ENCODE assay signal across 27 mouse cellular contexts in the genomic region with DNA sequence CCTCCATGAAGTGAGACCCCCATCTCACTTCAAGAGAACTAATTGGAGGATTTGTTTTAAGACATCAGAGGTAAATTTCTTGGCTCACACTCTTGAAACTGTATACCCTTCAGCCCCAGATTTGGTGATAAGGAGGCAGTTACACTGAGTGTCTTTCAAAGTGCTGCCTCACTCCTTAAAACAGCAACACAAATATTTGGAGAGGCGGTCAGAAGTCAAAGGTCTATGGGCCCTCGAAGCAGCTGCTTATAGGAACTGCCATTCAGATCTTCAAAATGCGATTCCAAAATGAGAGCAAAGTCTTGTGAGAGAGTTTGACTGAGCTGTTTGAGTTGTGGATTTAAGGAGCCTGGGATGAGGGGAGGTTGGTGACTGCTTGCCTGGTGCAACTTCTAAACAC.
A peak's percentile ranks its signal among the peaks of the same experiment; 100 is the strongest.
DNase-seq lines count a peak whose midpoint lies in the region; ATAC-seq and TF ChIP-seq lines count a peak whose summit lies in the region.
"Had no signal": no experiment of that assay in that cellular context is flagged by ENCODE, and none has a peak within 500 bp of the region (broad histone marks: within the 10 kb centered on the region; RNA-seq: fewer than 3 reads in every experiment).

No protein-coding gene starts in this region.

- H3K4me1 ChIP-seq in kidney, embryonic 14.5 days (ENCODE audit: control insufficient read depth, insufficient read depth, low read length): no peaks in the 10 kb centered on the region; the same call in 1 of the 2 replicates
- H3K4me1 ChIP-seq in lung, embryonic 14.5 days (ENCODE audit: insufficient read depth): peaks cover 14% of the 10 kb centered on the region
- peaks cover 6% of the 10 kb centered on the region; the same call in 1 of the 2 replicates for H3K4me1 ChIP-seq in embryonic facial prominence, embryonic 14.5 days (ENCODE audit: control insufficient read depth, insufficient read depth, low read length)
- H3K4me1 ChIP-seq: forebrain, embryonic 12.5 days; heart, embryonic 15.5 days; midbrain, embryonic 10.5 days; midbrain, embryonic 15.5 days; neural tube, embryonic 15.5 days had no signal

- ATAC-seq in kidney, embryonic 14.5 days (ENCODE audit: low FRiP score, low TSS enrichment): peak; percentile 52
- peak; percentile 80; the same call in 1 of the 2 replicates for ATAC-seq in lung, embryonic 14.5 days (ENCODE audit: insufficient read depth)
- ATAC-seq in embryonic facial prominence, embryonic 14.5 days (ENCODE audit: low read depth): no peak
- ATAC-seq: CD4-positive, CD25-positive, alpha-beta regulatory T cell, adult 4 months; intestine, embryonic 15.5 days; midbrain, embryonic 15.5 days had no signal

- WGBS in kidney, embryonic 14.5 days: 17% methylated on average over 3 of the region's 3 CpGs
- 10% methylated on average over 3 of the region's 3 CpGs for WGBS in lung, embryonic 14.5 days
- 51% methylated on average over 3 of the region's 3 CpGs for WGBS in embryonic facial prominence, embryonic 14.5 days

- H3K27me3 ChIP-seq in kidney, embryonic 14.5 days (ENCODE audit: control insufficient read depth, insufficient read depth, low read length): no peaks in the 10 kb centered on the region
- no peaks in the 10 kb centered on the region for H3K27me3 ChIP-seq in lung, embryonic 14.5 days (ENCODE audit: insufficient read depth, low read length)
- H3K27me3 ChIP-seq in embryonic facial prominence, embryonic 14.5 days (replicated peaks; ENCODE audit: control insufficient read depth, insufficient read depth, low read length): no peaks in the 10 kb centered on the region
- H3K27me3 ChIP-seq: embryonic facial prominence, embryonic 13.5 days; forebrain, embryonic 12.5 days; heart, embryonic 15.5 days; hindbrain, embryonic 12.5 days; intestine, embryonic 15.5 days; midbrain, embryonic 15.5 days; neural tube, embryonic 15.5 days; stomach, embryonic 15.5 days had no signal

- no peak overlapping the region for H3K4me3 ChIP-seq in kidney, embryonic 14.5 days (ENCODE audit: low read length)
- H3K4me3 ChIP-seq in lung, embryonic 14.5 days (ENCODE audit: low read depth, low read length): no peak overlapping the region
- H3K4me3 ChIP-seq in embryonic facial prominence, embryonic 14.5 days (ENCODE audit: low read depth, low read length): no peak overlapping the region
- H3K4me3 ChIP-seq: embryonic facial prominence, embryonic 13.5 days; erythroblast, embryonic 14.5 days; forebrain, embryonic 12.5 days; heart, embryonic 10.5 days; heart, embryonic 15.5 days; hindbrain, embryonic 12.5 days; intestine, embryonic 15.5 days; midbrain, embryonic 10.5 days; midbrain, embryonic 15.5 days; neural tube, embryonic 15.5 days; stomach, embryonic 15.5 days had no signal

- H3K36me3 ChIP-seq in kidney, embryonic 14.5 days (ENCODE audit: control insufficient read depth, insufficient read depth, low read length): no peaks in the 10 kb centered on the region
- no peaks in the 10 kb centered on the region for H3K36me3 ChIP-seq in lung, embryonic 14.5 days (ENCODE audit: insufficient read depth)
- H3K36me3 ChIP-seq in embryonic facial prominence, embryonic 14.5 days (ENCODE audit: control insufficient read depth, insufficient read depth, low read length): no peaks in the 10 kb centered on the region
- H3K36me3 ChIP-seq: embryonic facial prominence, embryonic 13.5 days; forebrain, embryonic 12.5 days; heart, embryonic 10.5 days; heart, embryonic 15.5 days; hindbrain, embryonic 12.5 days; intestine, embryonic 15.5 days; midbrain, embryonic 15.5 days; neural tube, embryonic 15.5 days; stomach, embryonic 15.5 days had no signal

- no peak overlapping the region for H3K27ac ChIP-seq in kidney, embryonic 14.5 days (ENCODE audit: low read depth, low read length)
- peak overlapping the region; percentile 38 for H3K27ac ChIP-seq in lung, embryonic 14.5 days (ENCODE audit: low read depth)
- H3K27ac ChIP-seq in embryonic facial prominence, embryonic 14.5 days (replicated peaks; ENCODE audit: low read depth, low read length): no peak overlapping the region
- H3K27ac ChIP-seq: embryonic facial prominence, embryonic 13.5 days; forebrain, embryonic 12.5 days; heart, embryonic 10.5 days; heart, embryonic 15.5 days; hindbrain, embryonic 12.5 days; hindbrain, postnatal 0 days; intestine, embryonic 15.5 days; liver, embryonic 14.5 days; midbrain, embryonic 10.5 days; midbrain, embryonic 15.5 days; neural tube, embryonic 15.5 days; stomach, embryonic 15.5 days had no signal

- no peak for TF ChIP-seq CTCF in lung, embryonic 14.5 days (IDR thresholded peaks at IDR 0.05; ENCODE audit: low read depth)

- H3K4me2 ChIP-seq in kidney, embryonic 14.5 days (replicated peaks; ENCODE audit: low read depth, low read length): no peak overlapping the region
- H3K4me2 ChIP-seq in lung, embryonic 14.5 days: no peak overlapping the region
- H3K4me2 ChIP-seq in embryonic facial prominence, embryonic 14.5 days (ENCODE audit: low read depth, low read length): no peak overlapping the region
- H3K4me2 ChIP-seq: embryonic facial prominence, embryonic 13.5 days; forebrain, embryonic 12.5 days; heart, embryonic 15.5 days; hindbrain, embryonic 12.5 days; intestine, embryonic 15.5 days; midbrain, embryonic 15.5 days; neural tube, embryonic 15.5 days; stomach, embryonic 15.5 days had no signal

- no peaks in the 10 kb centered on the region for H3K9me3 ChIP-seq in kidney, embryonic 14.5 days (ENCODE audit: control insufficient read depth, low read length)
- no peaks in the 10 kb centered on the region for H3K9me3 ChIP-seq in lung, embryonic 14.5 days (ENCODE audit: low read depth, low read length)
- H3K9me3 ChIP-seq in embryonic facial prominence, embryonic 14.5 days (ENCODE audit: control insufficient read depth, low read length): 0 out of 2 replicates have a peak, but pooled peaks cover 5% of the 10 kb centered on the region
- H3K9me3 ChIP-seq: forebrain, embryonic 12.5 days; heart, embryonic 10.5 days; heart, embryonic 15.5 days; hindbrain, embryonic 12.5 days; intestine, embryonic 15.5 days; midbrain, embryonic 15.5 days; neural tube, embryonic 15.5 days; stomach, embryonic 15.5 days had no signal

- no peak overlapping the region for H3K9ac ChIP-seq in kidney, embryonic 14.5 days (ENCODE audit: low read depth, low read length)
- H3K9ac ChIP-seq in lung, embryonic 14.5 days: no peak overlapping the region
- H3K9ac ChIP-seq in embryonic facial prominence, embryonic 14.5 days (ENCODE audit: low read depth, low read length): no peak overlapping the region
- H3K9ac ChIP-seq: embryonic facial prominence, embryonic 13.5 days; forebrain, embryonic 12.5 days; forebrain, postnatal 0 days; heart, embryonic 15.5 days; hindbrain, embryonic 12.5 days; intestine, embryonic 15.5 days; liver, embryonic 14.5 days; midbrain, embryonic 15.5 days; neural tube, embryonic 15.5 days; stomach, embryonic 15.5 days had no signal

- no peak for DNase-seq in kidney, adult 18-20 months
- DNase-seq in lung, embryonic 14.5 days: peak; percentile 69
- DNase-seq in lung, postnatal 14 days: no peak
- DNase-seq in embryonic facial prominence, embryonic 14.5 days (ENCODE audit: low spot score): peak; percentile 5
- DNase-seq in yolk sac, embryonic 10.5 days (ENCODE audit: low spot score): peak; percentile 71
- no peak for DNase-seq in heart, adult 8-10 months (ENCODE audit: low spot score)
- DNase-seq: kidney, adult 9 months; layer of hippocampus, adult 9-11 months; liver; retina, postnatal 1 day; right cerebral cortex, postnatal 14 days had no signal

Comparison
In these comparisons a context has a peak if more than half of its experiments do, and no peak if none do; other contexts are left out.
1. DNase-seq: peak in lung, embryonic 14.5 days (single experiment), embryonic facial prominence, embryonic 14.5 days (single experiment) and yolk sac, embryonic 10.5 days (single experiment); none in kidney, adult 18-20 months (single experiment), lung, postnatal 14 days (single experiment) and heart, adult 8-10 months (single experiment).